Mouse (Mus musculus) lung, postnatal 0 days (tissue): ENCODE data around the gene Psmb9. TPM values are rescaled to one million over a fixed set of nuclear protein-coding genes. Genes with fewer than 3 reads are reported as not detected.

Source experiments
- ATAC-seq: fragments of 200-750 bp; cut with Nextera tagmentation; 2 replicates; pipeline ENCODE4 v1.8.0; 2017; ENCODE audit warnings: moderate library complexity
- DNase-seq: peaks from one replicate; pipeline ENCODE4 v3.0.0-alpha.2; 2016; ENCODE audit warnings: low spot score
- H3K27ac ChIP-seq: fragments of 300-500 bp; sonication (generic); 2 replicates; pipeline ENCODE4 v1.5.1; 2014; ENCODE audit warnings: antibody characterized with exemption, mild to moderate bottlenecking, low read length, mixed read lengths
- H3K27me3 ChIP-seq: fragments of 300-500 bp; sonication (generic); replicated peaks from 2 replicates; pipeline ENCODE4 v1.6.1; 2014; ENCODE audit warnings: low read length, mixed read lengths; ENCODE audit not compliant: insufficient read depth
- H3K36me3 ChIP-seq: fragments of 300-500 bp; sonication (generic); 2 replicates; pipeline ENCODE4 v1.6.1; 2014; ENCODE audit warnings: low read length, mixed read lengths; ENCODE audit not compliant: insufficient read depth
- H3K4me1 ChIP-seq: fragments of 300-500 bp; sonication (generic); 2 replicates; pipeline ENCODE4 v1.6.1; 2014; ENCODE audit warnings: antibody characterized with exemption, low read depth, low read length, mixed read lengths; ENCODE audit not compliant: insufficient read depth
- H3K4me2 ChIP-seq: fragments of 300-500 bp; sonication (generic); replicated peaks from 2 replicates; pipeline ENCODE4 v1.6.1; 2014; ENCODE audit warnings: low read depth, mild to moderate bottlenecking, low read length, moderate library complexity, mixed read lengths
- H3K4me3 ChIP-seq: fragments of 300-500 bp; sonication (generic); 2 replicates; pipeline ENCODE4 v1.5.1; 2014; ENCODE audit warnings: low read depth, low read length
- H3K9ac ChIP-seq: fragments of 300-500 bp; sonication (generic); replicated peaks from 2 replicates; pipeline ENCODE4 v1.6.1; 2014; ENCODE audit warnings: low read depth, mild to moderate bottlenecking
- H3K9me3 ChIP-seq: fragments of 300-500 bp; sonication (generic); 2 replicates; pipeline ENCODE4 v1.6.1; 2016; ENCODE audit warnings: low read length, mixed read lengths
- CTCF ChIP-seq: IDR thresholded peaks from 2 replicates; pipeline ENCODE4 v1.5.1; 2016; ENCODE audit warnings: antibody characterized with exemption, mild to moderate bottlenecking
- EP300 ChIP-seq: IDR thresholded peaks from 2 replicates; pipeline ENCODE4 v1.6.1; 2016; ENCODE audit warnings: antibody characterized with exemption, mild to moderate bottlenecking, control low read depth
- WGBS: fragments of 180-500 bp; shearing (Covaris S2); extraction: QIAGEN DNeasy Blood & Tissue Kit; methylation state at CpG from one replicate; pipeline ENCODE4 v1.1.7; 2014; 5-methylcytosine and 5-hydroxymethylcytosine counted together
- polyA plus RNA-seq: library from polyadenylated mRNA; unstranded; fragments of >200 nt; fragmentation: Nextera tagmentation; extraction: Ambion mirVana; gene quantifications from 2 replicates; pipeline ENCODE4 v1.2.1, GENCODE M21; 2015

Gene Psmb9
- polyA plus RNA-seq, 1 experiment from 2014 or later, result 16.4 TPM

GRCm38 (mm10) chr17:34140240-34140639 is 47.3 kb downstream of the Psmb9 start:
- Histone ChIP-seq H3K9ac (no peak overlapping the region), H3K4me1 (no peaks in the 10 kb centered on the region), H3K9me3 (no peaks in the 10 kb centered on the region), H3K36me3 (no peaks in the 10 kb centered on the region), H3K27ac (no peak overlapping the region), H3K4me2 (no peak overlapping the region), H3K27me3 (no peaks in the 10 kb centered on the region), H3K4me3 (no peak overlapping the region)
- DNase-seq (no peak), ATAC-seq (no peak)
- TF ChIP-seq CTCF (no peak), EP300 (no peak)
- 9% methylated on average over 5 of the region's 5 CpGs for WGBS

- peak overlapping the region; percentile 8; the same call in 1 of the 2 replicates for H3K4me3 ChIP-seq
- 6% methylated on average over 16 of the region's 16 CpGs for WGBS
- no peaks in the 10 kb centered on the region for H3K27me3 ChIP-seq
- H3K27ac ChIP-seq, result no peak overlapping the region
- no peak for TF ChIP-seq CTCF
- TF ChIP-seq EP300, result no peak
- peak overlapping the region; percentile 48 for H3K4me2 ChIP-seq
- peak; percentile 76 for DNase-seq
- H3K36me3 ChIP-seq, result no peaks in the 10 kb centered on the region
- H3K9ac ChIP-seq, result no peak overlapping the region
- H3K4me1 ChIP-seq, result no peaks in the 10 kb centered on the region
- ATAC-seq, result peak; percentile 27; the same call in 1 of the 2 replicates
- no peaks in the 10 kb centered on the region for H3K9me3 ChIP-seq
These were observed 48.1 kb downstream of the Psmb9 start for GRCm38 (mm10) chr17:34139416-34139815.

- DNase-seq, result no peak
- no peak overlapping the region for H3K4me2 ChIP-seq
- TF ChIP-seq EP300, result no peak
- ATAC-seq, result no peak
- WGBS, result 87% methylated on average over 7 of the region's 7 CpGs
- H3K36me3 ChIP-seq, result no peaks in the 10 kb centered on the region
- H3K4me3 ChIP-seq, result no peak overlapping the region
- no peaks in the 10 kb centered on the region for H3K9me3 ChIP-seq
- no peak overlapping the region for H3K9ac ChIP-seq
- no peak overlapping the region for H3K27ac ChIP-seq
- H3K27me3 ChIP-seq, result no peaks in the 10 kb centered on the region
- no peaks in the 10 kb centered on the region for H3K4me1 ChIP-seq
These were observed 48.9 kb downstream of the Psmb9 start for GRCm38 (mm10) chr17:34138655-34139054.

GRCm38 (mm10) chr17:34137601-34138000 is 50.0 kb downstream of the Psmb9 start:
- TF ChIP-seq CTCF (no peak), EP300 (no peak)
- ATAC-seq (no peak), DNase-seq (no peak)
- Histone ChIP-seq H3K27me3 (no peaks in the 10 kb centered on the region), H3K4me2 (no peak overlapping the region), H3K36me3 (no peaks in the 10 kb centered on the region), H3K9ac (no peak overlapping the region), H3K4me3 (no peak overlapping the region), H3K27ac (no peak overlapping the region), H3K4me1 (no peaks in the 10 kb centered on the region), H3K9me3 (no peaks in the 10 kb centered on the region)
- 67% methylated on average over 7 of the region's 7 CpGs for WGBS

GRCm38 (mm10) chr17:34135297-34136224 is 52.0 kb downstream of the Psmb9 start:
- WGBS, result 6% methylated on average over 31 of the region's 31 CpGs
- DNase-seq, result peak; percentile 99
- peak; percentile 100 for TF ChIP-seq CTCF
- no peak for TF ChIP-seq EP300
- Histone ChIP-seq H3K4me2 (peak overlapping the region; percentile 52), H3K9ac (no peak overlapping the region), H3K36me3 (no peaks in the 10 kb centered on the region), H3K4me1 (no peaks in the 10 kb centered on the region), H3K4me3 (peak overlapping the region; percentile 20; the same call in 1 of the 2 replicates), H3K9me3 (no peaks in the 10 kb centered on the region), H3K27ac (no peak overlapping the region), H3K27me3 (no peaks in the 10 kb centered on the region)
- ATAC-seq, result peak; percentile 99

GRCm38 (mm10) chr17:34134451-34134850 is 53.1 kb downstream of the Psmb9 start:
- no peaks in the 10 kb centered on the region for H3K36me3 ChIP-seq
- ATAC-seq, result no peak
- WGBS, result 78% methylated on average over 3 of the region's 3 CpGs
- no peaks in the 10 kb centered on the region for H3K27me3 ChIP-seq
- H3K27ac ChIP-seq, result no peak overlapping the region
- H3K4me2 ChIP-seq, result no peak overlapping the region
- H3K9me3 ChIP-seq, result no peaks in the 10 kb centered on the region
- no peak overlapping the region for H3K9ac ChIP-seq
- TF ChIP-seq EP300 (no peak), CTCF (no peak)
- H3K4me3 ChIP-seq, result no peak overlapping the region
- H3K4me1 ChIP-seq, result no peaks in the 10 kb centered on the region
- DNase-seq, result peak; percentile 4
